Mouse (Mus musculus) embryonic facial prominence, embryonic 15.5 days (tissue): ENCODE data around the gene Gm10198. TPM values are rescaled to one million over a fixed set of nuclear protein-coding genes. Genes with fewer than 3 reads are reported as not detected.

ENCODE experiments used
- ATAC-seq: fragments of 200-750 bp; cut with Nextera tagmentation; 2 replicates; pipeline ENCODE4 v1.8.0; 2017; ENCODE audit warnings: low read depth, moderate TSS enrichment; ENCODE audit not compliant: insufficient number of reproducible peaks, low FRiP score, low TSS enrichment
- H3K27ac ChIP-seq: fragments of 300-500 bp; sonication (generic); replicated peaks from 2 replicates; pipeline ENCODE4 v1.5.1; 2015; ENCODE audit warnings: mild to moderate bottlenecking, inconsistent platforms
- H3K27me3 ChIP-seq: fragments of 300-500 bp; sonication (generic); 2 replicates; pipeline ENCODE4 v1.6.1; 2015; ENCODE audit warnings: inconsistent platforms
- H3K36me3 ChIP-seq: fragments of 300-500 bp; sonication (generic); 2 replicates; pipeline ENCODE4 v1.6.1; 2015; ENCODE audit warnings: mild to moderate bottlenecking, inconsistent platforms
- H3K4me1 ChIP-seq: fragments of 300-500 bp; sonication (generic); 2 replicates; pipeline ENCODE4 v1.6.1; 2015; ENCODE audit warnings: inconsistent platforms
- H3K4me2 ChIP-seq: fragments of 300-500 bp; sonication (generic); replicated peaks from 2 replicates; pipeline ENCODE4 v1.6.1; 2015; ENCODE audit warnings: mild to moderate bottlenecking, inconsistent platforms
- H3K4me3 ChIP-seq: fragments of 300-500 bp; sonication (generic); replicated peaks from 2 replicates; pipeline ENCODE4 v1.5.1; 2015; ENCODE audit warnings: mild to moderate bottlenecking, inconsistent platforms
- H3K9ac ChIP-seq: fragments of 300-500 bp; sonication (generic); 2 replicates; pipeline ENCODE4 v1.6.1; 2015; ENCODE audit warnings: inconsistent platforms
- H3K9me3 ChIP-seq: fragments of 300-500 bp; sonication (generic); replicated peaks from 2 replicates; pipeline ENCODE4 v1.6.1; 2016; ENCODE audit warnings: inconsistent platforms
- WGBS: fragments of 180-500 bp; shearing (Covaris S2); methylation state at CpG from one replicate; pipeline ENCODE4 v1.1.7; 2015; 5-methylcytosine and 5-hydroxymethylcytosine counted together
- polyA plus RNA-seq: library from polyadenylated mRNA; unstranded; fragments of >200 nt; fragmentation: Nextera tagmentation; extraction: Ambion mirVana; gene quantifications from 2 replicates; pipeline ENCODE4 v1.2.1, GENCODE M21; 2015

The Gm10198 gene
- polyA plus RNA-seq, result not detected in 2 replicates

DNA sequence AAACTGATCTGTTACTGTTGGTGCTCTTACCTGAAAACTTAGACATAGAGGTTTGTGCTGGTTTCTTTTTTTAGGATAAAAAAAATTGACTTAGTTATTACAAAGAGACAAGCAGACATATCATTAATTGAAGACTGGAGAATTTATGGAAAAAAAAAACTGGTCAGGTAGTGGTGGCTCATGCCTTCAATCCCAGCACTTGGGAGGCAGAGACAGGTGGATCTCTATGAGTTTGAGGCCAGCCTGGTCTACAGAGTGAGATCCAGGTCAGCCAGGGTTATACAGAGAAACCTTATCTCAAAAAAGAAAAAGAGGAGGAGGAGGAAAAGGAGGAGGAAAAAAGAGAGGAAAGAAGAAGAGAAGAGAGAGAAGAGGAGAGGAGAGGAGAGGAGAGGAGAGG, at the start of gene Gm10198:
Gene Gm10198 (plus strand): TSS at position 301 of the 400 bp plus-strand sequence.
- no peak for ATAC-seq
- Histone ChIP-seq H3K4me1 (no peaks in the 10 kb centered on the region), H3K9me3 (no peaks in the 10 kb centered on the region), H3K27me3 (no peaks in the 10 kb centered on the region), H3K9ac (no peak within 1 kb of the TSS), H3K36me3 (no peaks in the 10 kb centered on the region), H3K4me2 (no peak within 1 kb of the TSS), H3K27ac (no peak within 1 kb of the TSS), H3K4me3 (no peak within 1 kb of the TSS)

DNA sequence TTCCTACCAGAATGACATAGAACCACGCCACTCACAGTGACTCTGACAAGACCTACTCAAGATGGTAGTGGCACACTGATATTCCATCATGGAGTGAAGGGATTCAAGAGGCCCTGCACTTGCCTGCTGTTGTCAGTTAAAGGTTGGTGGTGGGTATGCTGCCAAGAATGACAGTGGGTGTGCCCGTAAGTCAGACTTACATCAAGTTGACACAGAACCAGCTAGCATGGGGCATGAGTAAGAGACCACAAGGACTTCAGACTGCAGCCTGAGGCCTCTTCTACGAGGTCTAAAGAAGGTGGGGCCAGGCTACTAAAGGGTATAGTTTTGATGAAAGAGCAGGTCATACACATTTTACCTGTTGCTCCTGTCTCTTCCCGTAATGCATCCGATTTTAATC, 47.3 kb upstream of the Gm10198 start:
- Histone ChIP-seq H3K4me2 (no peak overlapping the region), H3K4me3 (no peak overlapping the region), H3K9me3 (no peaks in the 10 kb centered on the region), H3K27ac (no peak overlapping the region), H3K4me1 (no peaks in the 10 kb centered on the region), H3K27me3 (no peaks in the 10 kb centered on the region), H3K36me3 (no peaks in the 10 kb centered on the region), H3K9ac (no peak overlapping the region)
- 75% methylated on average over 5 of the region's 5 CpGs for WGBS
- no peak for ATAC-seq

DNA sequence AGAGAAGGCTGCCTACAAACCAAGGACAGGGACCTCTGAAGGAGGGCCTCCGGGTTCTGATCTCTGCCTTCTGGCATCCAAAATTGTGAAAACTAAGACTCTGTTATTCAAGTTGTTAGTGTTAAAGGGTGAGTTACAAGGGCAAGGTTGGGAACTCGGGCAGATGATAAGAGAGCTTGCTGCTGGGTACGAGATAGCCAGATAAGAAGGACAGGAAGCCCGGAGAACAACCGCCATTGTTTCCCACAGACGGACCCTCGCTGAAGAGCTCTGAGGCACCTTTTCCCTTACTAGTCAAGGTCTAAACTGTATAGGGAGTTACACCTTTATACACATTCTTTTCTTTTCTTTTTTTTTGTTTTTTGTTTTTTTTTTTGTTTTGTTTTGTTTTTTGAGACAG, 39.8 kb upstream of the Gm10198 start:
- Histone ChIP-seq H3K4me2 (no peak overlapping the region), H3K36me3 (no peaks in the 10 kb centered on the region), H3K27me3 (no peaks in the 10 kb centered on the region), H3K4me1 (no peaks in the 10 kb centered on the region), H3K27ac (no peak overlapping the region), H3K9me3 (no peaks in the 10 kb centered on the region), H3K4me3 (no peak overlapping the region), H3K9ac (no peak overlapping the region)
- ATAC-seq, result no peak
- 85% methylated on average over 7 of the region's 7 CpGs for WGBS

DNA sequence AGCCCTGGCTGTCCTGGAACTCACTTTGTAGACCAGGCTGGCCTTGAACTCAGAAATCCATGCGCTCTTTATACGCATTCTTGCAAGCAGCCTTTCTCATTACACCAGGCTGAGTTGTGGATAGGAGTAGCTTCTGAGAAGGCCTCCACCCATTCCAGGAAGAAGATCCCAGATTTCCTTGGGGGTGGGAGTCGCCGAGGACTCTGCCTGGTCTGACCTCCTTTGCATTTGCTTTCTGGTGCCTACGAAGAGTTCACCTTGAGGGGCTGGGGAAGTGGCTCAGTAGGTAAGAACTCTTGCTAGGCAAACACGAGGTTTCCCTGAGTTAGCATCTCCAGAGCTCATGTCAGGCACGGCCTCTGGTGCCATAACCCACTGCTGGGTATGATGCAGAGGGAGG, 39.4 kb upstream of the Gm10198 start:
- 85% methylated on average over 7 of the region's 7 CpGs for WGBS
- Histone ChIP-seq H3K4me1 (no peaks in the 10 kb centered on the region), H3K4me3 (no peak overlapping the region), H3K9me3 (no peaks in the 10 kb centered on the region), H3K36me3 (no peaks in the 10 kb centered on the region), H3K4me2 (no peak overlapping the region), H3K9ac (no peak overlapping the region), H3K27me3 (no peaks in the 10 kb centered on the region), H3K27ac (no peak overlapping the region)
- ATAC-seq, result no peak

DNA sequence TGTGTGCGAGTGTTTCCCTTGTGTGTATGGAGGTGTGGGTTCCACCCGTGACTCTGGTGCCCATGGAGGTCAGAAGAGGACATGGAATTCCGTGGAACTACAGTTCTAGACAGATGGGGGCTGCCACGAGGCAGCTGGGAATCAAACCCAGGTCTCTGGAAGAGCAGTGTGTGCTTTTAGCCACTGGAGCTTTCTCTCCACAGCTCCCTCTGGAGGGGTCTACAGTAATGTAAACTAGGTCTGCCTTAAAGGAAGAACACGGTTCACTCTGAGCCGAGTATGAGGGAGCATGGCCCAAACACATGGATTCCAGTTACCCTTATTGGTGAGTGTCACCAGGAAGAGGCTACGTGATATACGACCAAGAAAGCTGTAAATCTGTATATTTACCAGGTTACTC, 38.6 kb upstream of the Gm10198 start:
- no peak overlapping the region for H3K4me3 ChIP-seq
- no peak for ATAC-seq
- no peaks in the 10 kb centered on the region for H3K9me3 ChIP-seq
- no peak overlapping the region for H3K9ac ChIP-seq
- no peaks in the 10 kb centered on the region for H3K4me1 ChIP-seq
- no peak overlapping the region for H3K4me2 ChIP-seq
- no peaks in the 10 kb centered on the region for H3K36me3 ChIP-seq
- no peak overlapping the region for H3K27ac ChIP-seq
- no peaks in the 10 kb centered on the region for H3K27me3 ChIP-seq
- WGBS, result 74% methylated on average over 8 of the region's 8 CpGs

DNA sequence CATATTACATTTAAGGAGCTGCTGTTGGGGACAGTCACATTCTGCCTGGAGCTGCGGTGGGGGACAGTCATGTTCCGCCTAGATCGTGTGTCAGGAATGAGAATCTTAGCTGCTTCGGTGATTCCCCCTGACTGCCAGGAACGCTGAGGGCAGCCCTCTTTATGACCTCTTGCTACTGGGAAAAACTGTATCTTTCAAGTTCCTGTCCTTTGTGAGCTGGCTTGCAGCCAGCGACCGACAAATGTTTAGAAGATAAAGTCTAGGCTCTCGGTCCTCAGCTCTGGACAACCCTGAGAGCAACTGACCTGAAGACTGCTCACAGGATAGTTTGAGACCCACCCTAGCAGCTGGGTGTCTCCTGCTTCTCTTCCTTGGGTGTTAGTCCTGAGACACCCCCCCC, 37.3 kb upstream of the Gm10198 start:
- Histone ChIP-seq H3K4me3 (no peak overlapping the region), H3K9me3 (no peaks in the 10 kb centered on the region), H3K27me3 (no peaks in the 10 kb centered on the region), H3K9ac (no peak overlapping the region), H3K4me2 (no peak overlapping the region), H3K27ac (no peak overlapping the region), H3K36me3 (no peaks in the 10 kb centered on the region), H3K4me1 (no peaks in the 10 kb centered on the region)
- WGBS, result 32% methylated on average over 8 of the region's 8 CpGs
- no peak for ATAC-seq

DNA sequence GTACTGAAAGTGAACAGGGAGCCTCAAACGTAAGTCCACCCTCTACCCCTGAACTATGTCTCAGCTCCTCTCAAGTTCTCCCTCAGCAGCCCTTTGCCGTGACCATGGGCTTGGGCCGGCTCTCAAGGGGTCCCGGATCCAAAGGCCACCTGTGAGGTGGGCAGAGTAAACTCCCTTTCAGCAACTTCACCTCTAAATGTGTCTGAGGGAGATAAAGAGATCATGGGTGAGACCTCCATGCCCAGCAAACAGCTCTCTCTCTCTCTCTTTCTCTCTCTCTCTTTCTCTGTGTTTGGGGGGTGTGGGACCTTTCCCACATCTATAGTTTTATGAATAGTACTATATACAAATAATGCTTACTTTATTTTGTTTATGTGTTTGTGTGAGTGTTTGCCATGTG, 36.2 kb upstream of the Gm10198 start:
- WGBS, result 81% methylated on average over 4 of the region's 4 CpGs
- H3K9ac ChIP-seq, result no peak overlapping the region
- H3K4me2 ChIP-seq, result no peak overlapping the region
- H3K36me3 ChIP-seq, result no peaks in the 10 kb centered on the region
- no peak overlapping the region for H3K4me3 ChIP-seq
- H3K27ac ChIP-seq, result no peak overlapping the region
- no peaks in the 10 kb centered on the region for H3K27me3 ChIP-seq
- no peaks in the 10 kb centered on the region for H3K9me3 ChIP-seq
- H3K4me1 ChIP-seq, result no peaks in the 10 kb centered on the region
- no peak for ATAC-seq

DNA sequence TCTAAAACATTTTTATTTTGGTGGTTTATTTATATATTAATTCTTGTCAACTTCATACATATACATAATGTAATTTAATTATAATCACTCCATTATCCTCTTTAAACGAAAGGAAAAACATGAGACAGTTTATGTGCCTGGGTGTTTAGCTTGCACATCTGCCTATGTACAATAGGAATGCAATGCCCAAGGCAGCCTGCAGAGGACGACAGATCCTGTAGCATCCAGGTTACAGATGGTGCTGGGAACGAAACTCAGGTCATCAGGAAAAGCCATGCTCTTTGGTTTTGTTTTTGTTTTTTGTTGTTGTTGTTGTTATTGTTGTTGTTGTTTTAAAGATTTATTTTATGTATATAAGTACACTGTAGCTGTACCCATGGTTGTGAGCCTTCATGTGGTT, 32.4 kb upstream of the Gm10198 start:
- H3K9me3 ChIP-seq, result no peaks in the 10 kb centered on the region
- no peak overlapping the region for H3K4me3 ChIP-seq
- 79% methylated on average over 3 of the region's 3 CpGs for WGBS
- no peak overlapping the region for H3K4me2 ChIP-seq
- H3K9ac ChIP-seq, result no peak overlapping the region
- H3K27me3 ChIP-seq, result no peaks in the 10 kb centered on the region
- ATAC-seq, result no peak
- H3K4me1 ChIP-seq, result no peaks in the 10 kb centered on the region
- H3K36me3 ChIP-seq, result no peaks in the 10 kb centered on the region
- H3K27ac ChIP-seq, result no peak overlapping the region

DNA sequence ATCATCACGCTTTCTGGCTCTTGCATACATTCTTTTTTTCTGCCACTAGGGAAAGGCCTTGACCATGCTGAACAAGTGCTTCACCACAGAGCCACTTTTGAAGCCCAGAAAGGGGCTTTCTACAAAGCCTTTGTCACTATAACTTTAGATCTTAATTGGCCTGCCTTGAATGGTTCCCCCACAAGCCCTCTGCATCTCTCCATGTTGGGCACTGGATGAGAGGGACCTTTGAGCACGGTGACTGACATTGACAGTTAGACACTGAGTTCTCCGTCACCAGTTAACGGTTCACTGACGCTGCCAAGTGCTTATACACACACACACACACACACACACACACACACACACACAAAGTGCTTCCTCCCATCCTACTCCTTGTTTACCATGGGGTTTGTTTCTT, 30.0 kb upstream of the Gm10198 start:
- no peak overlapping the region for H3K9ac ChIP-seq
- no peak overlapping the region for H3K4me2 ChIP-seq
- WGBS, result 85% methylated on average over 5 of the region's 5 CpGs
- no peak overlapping the region for H3K27ac ChIP-seq
- H3K4me3 ChIP-seq, result no peak overlapping the region
- no peaks in the 10 kb centered on the region for H3K4me1 ChIP-seq
- H3K27me3 ChIP-seq, result no peaks in the 10 kb centered on the region
- ATAC-seq, result no peak
- no peaks in the 10 kb centered on the region for H3K36me3 ChIP-seq
- H3K9me3 ChIP-seq, result no peaks in the 10 kb centered on the region

DNA sequence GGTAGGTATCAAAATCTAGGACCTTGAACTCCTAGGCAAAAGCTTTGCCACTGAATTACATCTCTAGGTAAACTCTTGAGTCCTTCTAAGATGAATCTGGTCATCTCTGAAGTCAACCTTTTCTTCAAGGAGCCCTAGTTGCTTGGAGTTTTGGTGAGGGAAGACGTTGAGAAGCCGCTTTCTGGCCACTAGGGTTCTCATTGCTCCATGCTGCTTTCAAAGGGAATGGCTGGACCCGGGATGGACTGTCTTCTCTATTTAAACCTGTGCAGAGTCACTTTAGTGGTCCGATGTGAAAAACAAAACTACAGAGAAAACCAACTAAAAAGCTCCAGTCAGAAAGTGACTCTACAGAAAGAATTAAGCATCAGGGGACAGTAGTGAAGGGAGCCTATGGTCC, 18.4 kb upstream of the Gm10198 start:
- Histone ChIP-seq H3K9me3 (no peaks in the 10 kb centered on the region), H3K4me3 (no peak overlapping the region), H3K27me3 (no peaks in the 10 kb centered on the region), H3K27ac (no peak overlapping the region), H3K4me2 (no peak overlapping the region), H3K9ac (no peak overlapping the region), H3K36me3 (no peaks in the 10 kb centered on the region), H3K4me1 (no peaks in the 10 kb centered on the region)
- 49% methylated on average over 4 of the region's 4 CpGs for WGBS
- no peak for ATAC-seq

DNA sequence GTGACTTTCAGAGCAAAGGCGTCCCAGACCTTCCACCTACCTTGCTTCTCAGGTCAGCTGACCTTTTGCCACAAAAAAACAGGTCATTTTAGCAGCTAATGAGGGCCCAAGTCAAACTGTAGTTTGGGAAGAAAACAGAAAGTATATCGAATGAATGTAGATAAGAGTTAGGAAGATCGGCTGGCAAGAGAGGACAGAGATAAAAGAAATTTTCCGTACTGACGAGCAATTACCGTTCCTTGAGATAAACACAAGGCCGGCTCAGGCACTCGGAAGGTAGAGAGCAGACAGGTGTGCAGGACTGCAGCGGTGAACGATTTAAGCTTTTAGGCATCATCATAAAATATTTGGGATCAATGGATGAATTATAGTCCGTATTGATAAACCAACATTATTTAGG, 15.4 kb upstream of the Gm10198 start:
- no peaks in the 10 kb centered on the region for H3K36me3 ChIP-seq
- no peak overlapping the region for H3K9ac ChIP-seq
- WGBS, result 91% methylated on average over 11 of the region's 11 CpGs
- no peaks in the 10 kb centered on the region for H3K27me3 ChIP-seq
- ATAC-seq, result no peak
- no peak overlapping the region for H3K4me2 ChIP-seq
- H3K4me3 ChIP-seq, result no peak overlapping the region
- H3K4me1 ChIP-seq, result no peaks in the 10 kb centered on the region
- H3K27ac ChIP-seq, result no peak overlapping the region
- H3K9me3 ChIP-seq, result no peaks in the 10 kb centered on the region

DNA sequence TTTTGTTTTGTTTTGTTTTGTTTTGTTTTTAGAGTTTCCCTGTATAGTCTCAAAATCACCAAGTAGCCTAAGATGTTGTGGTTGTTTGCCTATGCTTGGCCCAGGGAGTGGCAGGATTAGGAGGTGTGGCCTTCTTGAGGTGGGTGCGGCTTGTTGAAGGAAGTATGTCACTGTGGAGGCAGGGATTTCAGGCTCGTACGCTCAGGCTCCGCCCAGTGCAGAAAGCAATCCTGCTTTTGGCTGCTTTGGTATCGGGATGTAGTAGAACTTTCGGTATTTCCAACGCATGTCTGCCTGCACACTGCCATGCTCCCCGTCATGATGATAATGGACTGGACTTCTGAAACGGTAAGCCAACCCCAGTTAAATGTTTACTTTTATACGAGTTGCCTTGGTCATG, 12.5 kb upstream of the Gm10198 start:
- no peak overlapping the region for H3K4me3 ChIP-seq
- ATAC-seq, result no peak
- 91% methylated on average over 10 of the region's 10 CpGs for WGBS
- H3K27me3 ChIP-seq, result no peaks in the 10 kb centered on the region
- no peak overlapping the region for H3K4me2 ChIP-seq
- no peaks in the 10 kb centered on the region for H3K4me1 ChIP-seq
- H3K36me3 ChIP-seq, result no peaks in the 10 kb centered on the region
- no peaks in the 10 kb centered on the region for H3K9me3 ChIP-seq
- no peak overlapping the region for H3K9ac ChIP-seq
- H3K27ac ChIP-seq, result no peak overlapping the region
